Mouse (Mus musculus) gastrocnemius, postnatal 25 days (tissue): ENCODE measurements around the gene Sfrp5. TPM values are rescaled to one million over a fixed set of nuclear protein-coding genes. Genes with fewer than 3 reads are reported as not detected.

Experiments
- DNase-seq: peaks from one replicate; pipeline ENCODE4 v3.0.0; 2022
- total RNA-seq, 2 experiments: library from RNA; stranded (reverse); gene quantifications; 1 replicate in 1 of 2; 2 replicates in 1 of 2; pipeline ENCODE4 v1.2.3; 2021

Sfrp5 gene
- total RNA-seq, 2 experiments from 2014 or later = 4.0 to 5.7 TPM

DNA sequence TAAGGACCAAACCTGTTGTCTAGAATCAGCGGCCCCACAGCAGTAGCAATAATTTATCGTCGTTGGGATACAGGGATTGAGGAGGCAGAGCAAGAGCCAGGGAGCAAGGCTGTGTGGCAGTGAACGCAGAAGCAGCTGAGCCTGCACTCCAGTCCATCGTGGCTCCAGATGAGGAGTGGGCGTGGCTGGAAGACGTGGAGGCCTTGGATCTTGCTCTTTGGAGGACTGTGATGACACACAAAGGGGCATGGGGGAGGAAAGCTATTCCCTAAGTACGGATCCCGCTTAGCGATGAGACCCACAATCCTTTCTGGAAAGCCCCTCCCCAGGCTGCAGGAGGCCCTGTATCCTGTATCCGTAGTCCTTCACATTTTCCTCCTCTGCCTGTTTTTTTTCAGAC, 4.0 kb downstream of the Sfrp5 start:
- DNase-seq = no peak

DNA sequence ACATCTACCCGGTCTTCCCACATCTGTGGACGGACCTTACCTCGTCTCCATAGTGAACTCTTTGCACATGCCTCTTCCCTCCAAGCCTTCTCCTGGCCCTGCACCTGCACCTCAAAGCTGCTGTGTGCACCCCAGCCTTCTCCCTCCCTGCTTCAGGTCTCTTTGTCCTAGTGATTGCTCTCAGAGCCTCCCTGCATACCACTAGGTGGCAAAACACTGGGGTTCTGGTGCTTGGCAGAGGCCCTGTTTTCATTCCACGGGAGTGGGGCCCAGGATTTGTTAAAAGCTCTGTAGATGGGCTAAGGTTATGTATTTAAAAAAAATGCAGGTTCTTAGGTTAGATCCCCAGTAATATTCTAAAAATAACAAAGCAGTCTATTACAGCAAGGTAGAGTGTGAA, 5.0 kb downstream of the Sfrp5 start:
- no peak for DNase-seq

DNA sequence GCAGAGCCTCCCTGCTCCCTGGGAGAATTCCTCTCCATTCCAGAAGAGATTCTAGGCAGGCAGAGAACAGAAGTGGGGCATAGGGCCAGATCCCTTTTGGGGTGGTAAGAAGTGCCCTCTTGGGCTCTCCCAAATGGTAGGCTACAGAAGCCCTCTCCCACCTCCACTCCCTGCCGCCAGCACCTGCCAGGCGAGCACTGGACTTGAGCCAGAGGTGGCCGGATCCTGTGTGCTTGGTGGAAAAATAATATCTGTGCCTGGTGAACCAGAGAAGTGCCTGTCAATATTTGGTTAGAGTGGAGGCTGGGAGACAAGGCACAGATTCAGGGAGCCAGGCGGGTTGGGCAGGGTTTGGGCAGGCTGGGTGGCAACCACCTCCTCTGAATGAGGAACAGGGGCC, 5.7 kb downstream of the Sfrp5 start:
- no peak for DNase-seq

DNA sequence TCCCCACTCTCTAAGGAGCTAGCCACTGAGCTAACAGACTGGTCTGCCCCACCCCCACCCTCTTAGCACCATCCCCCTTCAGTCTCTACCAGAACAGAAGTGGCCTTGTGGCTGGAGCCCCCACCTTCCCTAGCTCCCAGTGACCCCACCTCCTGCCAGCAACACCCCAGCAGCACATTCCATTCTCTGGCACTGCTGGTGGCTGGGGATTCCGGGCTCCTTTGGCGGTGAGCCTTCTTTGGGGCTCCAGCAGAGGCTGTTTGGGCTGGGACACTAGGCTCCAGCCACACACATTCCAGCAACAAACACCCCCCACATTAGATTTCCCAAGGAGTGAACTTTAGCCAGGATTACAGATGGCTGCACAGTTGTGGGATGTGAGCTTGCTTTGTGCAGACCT, 8.7 kb downstream of the Sfrp5 start:
- DNase-seq = peak; percentile 30

DNA sequence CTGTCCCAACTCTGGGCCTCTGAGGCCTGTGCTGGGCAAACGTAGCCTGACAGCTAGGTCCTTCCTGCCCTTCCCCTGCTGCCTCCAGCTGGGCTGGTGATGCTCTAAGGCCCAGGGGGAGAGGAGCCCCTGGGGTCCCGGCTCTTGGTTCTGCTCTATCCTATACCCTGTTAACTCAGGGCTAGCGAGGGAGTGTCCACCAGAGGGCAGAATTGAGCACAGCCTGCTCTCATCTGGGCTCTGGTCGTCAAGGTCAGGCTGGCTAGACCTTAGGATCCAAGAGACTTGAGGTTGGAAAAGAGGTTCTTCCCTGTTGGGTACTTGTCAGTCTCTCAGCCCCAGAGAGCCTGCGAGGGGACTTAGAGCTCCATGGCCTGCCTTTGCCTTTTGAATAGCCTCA, 11.6 kb downstream of the Sfrp5 start:
- no peak for DNase-seq

DNA sequence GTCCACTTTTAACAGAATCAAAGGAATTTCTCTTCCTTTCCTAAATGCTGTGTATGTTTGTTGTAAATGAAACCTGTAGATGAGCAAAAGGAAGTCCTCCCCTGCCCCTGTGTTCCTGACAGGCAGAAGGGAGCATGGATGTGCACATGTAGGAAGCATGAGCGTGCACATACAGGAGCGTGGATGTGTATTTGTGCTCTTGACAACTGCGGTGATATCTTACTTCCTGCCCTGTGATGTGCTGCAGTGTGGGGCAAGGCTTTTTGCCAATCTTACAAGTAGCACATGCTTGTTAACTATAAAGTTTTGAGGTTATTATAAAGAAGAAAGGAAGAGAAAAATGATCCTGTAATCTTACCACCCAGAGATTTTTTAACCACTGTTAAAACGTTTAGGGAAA, 12.3 kb downstream of the Sfrp5 start:
- DNase-seq = no peak

DNA sequence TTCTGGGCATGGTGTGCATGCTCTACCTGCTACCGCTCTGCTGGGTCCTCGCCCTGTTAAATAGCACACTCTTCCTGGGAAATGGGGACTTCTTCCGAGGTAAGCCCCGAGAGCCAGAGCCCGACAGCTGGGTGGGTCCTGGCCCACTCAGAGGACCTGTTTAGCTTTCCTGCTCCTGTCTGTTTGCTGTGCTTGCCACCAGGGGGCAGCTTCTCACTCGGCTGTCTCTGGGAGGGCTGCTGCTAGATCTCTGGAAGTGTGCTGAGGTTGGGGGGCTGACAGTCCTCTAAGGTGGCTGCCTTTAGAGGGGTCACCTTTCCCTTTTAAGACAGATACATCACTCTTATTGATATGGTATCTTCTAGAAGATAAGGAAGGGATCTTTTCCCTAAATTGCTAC, 19.4 kb downstream of the Sfrp5 start:
- DNase-seq = no peak

DNA sequence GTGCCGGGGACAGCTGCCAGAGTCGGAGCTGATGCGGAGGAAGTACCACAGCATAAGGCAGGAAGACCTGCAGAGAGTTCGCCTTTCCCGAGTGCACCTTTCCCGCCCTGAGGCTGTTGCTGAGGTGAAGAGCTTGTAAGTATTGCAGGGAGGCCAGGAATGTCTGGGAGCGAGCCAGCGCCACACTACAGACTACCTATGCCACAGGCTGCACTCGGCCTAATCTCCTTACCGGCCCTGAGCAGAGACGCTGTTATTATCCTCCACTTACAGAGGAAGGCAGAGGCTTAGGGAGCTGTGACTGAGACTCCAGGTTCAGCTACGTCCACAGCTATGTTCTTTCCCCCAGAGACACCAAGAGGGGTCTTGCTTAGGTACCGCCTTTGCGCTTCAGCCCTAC, 22.7 kb downstream of the Sfrp5 start:
- no peak for DNase-seq

DNA sequence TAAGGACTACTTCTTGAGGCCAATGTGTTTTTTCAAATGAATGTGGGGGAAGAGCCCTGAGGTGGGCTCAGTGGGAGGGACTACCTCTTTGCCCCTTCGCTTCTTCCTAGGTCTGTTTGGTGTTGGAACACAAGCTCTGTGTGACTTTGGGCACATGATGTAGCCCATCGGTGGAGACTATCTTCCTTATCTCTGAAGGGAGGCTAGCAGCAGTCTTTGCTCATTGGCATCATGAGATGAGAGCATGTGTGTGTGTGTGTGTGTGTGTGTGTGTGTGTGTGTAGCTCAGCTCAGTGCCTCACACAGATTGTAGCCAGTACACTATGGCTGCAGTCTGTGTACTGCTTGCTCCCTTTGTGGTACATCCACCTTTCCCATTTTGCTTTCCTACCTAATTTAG, 24.6 kb downstream of the Sfrp5 start:
- no peak for DNase-seq

DNA sequence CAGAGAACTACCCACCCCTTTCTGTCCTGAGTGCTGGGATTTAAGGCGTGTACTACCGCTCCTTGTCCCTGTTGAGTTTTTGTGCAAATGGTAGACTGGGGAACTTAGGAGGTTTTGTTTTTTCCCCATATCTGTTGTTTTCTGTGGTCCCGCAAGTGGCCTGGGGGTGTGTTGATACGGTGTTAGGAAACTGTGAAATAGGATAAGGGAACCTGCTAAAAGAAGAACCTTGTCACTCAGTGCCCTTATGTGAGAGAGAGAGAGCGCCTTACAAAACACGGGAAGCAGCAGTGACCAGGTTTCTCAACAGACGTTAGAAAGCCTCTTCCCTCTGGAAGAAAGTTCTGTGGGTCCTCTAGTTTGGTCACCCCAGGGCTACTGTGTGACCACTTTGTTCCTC, 25.2 kb downstream of the Sfrp5 start:
- no peak for DNase-seq

DNA sequence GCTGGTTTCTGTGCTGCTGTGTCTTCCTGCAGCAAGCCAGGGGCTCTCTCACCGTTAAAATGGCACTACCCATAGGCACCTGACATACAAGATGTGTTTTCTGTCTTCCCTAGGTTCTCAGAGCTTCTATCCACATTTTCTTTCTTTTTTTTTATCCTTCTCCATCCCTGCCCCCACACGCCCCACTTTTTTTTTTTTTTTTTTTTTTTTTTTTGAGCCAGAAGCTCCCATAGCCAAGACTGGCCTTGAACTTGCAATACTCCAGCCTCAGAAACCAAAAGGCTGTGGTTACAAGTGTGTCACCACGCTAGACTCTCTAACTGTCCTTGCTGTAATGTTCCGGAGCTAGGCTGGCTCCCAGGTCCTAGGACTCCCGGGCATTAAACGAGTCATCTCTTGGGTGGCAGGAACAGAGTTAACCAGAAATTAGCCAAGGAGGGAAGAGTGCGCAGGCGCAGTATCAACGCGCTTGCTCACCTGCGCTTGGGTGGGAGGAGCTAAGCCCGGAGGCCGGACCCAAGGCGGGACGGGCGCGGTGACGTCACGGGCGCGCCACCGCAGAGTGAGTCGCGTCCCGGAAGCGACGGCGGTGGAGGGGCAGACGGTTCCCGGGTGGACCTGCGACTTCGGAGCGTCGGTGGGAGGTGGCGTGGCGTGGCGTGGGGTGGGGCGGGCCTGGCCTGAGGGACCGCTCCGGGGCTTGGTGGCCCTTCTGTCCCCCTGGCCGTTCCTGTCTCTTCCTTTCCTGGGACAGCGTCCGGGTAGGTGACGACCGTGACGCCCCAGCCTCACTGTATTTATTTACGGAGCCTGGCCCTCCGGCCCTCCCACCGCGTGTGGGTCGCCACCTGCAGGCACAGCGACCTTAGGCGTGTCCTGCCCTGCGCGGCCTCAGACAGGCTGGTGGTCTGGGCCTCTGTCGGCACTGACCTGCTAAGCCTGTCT, 31.8 kb downstream of the Sfrp5 start:
- peak; percentile 90 for DNase-seq

DNA sequence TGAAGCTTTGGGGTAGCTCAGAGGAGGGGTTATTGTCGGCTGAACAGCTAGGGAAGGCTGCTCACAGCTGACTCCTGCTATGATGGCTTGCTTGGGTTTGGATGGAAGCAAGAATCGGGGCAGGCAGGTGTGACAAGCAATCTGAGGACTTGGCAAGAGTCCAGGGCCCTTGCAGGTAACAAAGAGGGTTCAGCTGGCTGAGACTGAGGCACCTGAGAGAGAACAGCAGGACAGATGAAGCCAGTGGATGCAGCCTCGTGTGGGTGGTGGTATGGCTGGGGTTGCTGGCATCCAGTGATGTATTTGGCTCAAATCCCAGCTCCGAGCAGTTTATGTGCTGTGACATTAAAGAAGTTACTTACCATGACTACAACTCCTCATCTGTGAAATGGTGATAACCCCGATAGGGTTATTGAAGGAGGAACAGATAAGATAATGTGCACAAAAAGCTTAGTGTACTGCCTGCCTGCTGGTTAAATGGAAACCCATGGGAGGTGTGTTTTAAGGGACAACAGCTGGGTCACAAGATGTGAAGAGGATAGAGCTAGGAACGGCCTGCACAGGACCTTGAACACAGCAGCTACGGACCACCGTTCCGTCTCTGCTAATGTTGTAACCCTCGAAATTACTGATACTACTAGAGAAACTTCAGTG, 32.6 kb downstream of the Sfrp5 start:
- no peak for DNase-seq

DNA sequence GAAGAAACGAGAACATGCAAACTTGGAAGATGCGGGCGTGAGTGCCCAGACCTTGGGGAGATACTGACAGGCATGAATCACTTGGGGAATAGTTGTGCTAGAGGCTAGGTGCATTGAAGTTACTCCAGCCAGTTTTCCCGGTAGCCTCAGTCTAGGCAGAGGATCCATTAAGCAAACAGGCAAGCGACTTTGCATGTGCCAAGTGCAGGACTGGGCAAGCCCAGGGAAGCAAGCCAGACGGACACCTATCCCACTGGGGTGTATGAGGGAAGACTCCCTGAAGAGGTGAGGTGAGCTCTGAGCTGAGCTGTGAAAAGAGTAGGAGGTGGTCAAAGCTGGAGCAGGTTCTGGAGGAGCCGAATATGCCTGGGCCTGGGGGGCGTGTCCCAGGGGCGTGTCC, 34.6 kb downstream of the Sfrp5 start:
- DNase-seq = no peak

DNA sequence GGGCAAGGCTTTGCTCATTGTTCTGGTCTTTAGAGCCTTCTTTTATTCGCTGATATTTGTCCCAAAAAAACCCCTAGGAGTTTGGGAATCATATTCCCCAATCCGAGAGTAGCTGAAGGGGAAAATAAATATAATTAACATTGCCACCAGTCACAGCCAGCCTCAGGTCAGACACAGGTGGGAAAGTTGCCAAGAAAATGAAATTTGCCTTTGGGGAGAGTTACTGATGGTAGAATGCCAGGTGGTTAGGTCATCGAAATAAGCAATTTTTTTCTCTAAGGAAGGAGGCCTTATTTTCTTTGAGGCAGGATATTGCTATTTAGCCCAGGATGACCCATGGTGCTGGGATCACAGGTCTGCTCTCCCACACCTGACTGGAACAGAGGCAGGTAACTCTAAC, 35.3 kb downstream of the Sfrp5 start:
- no peak for DNase-seq

DNA sequence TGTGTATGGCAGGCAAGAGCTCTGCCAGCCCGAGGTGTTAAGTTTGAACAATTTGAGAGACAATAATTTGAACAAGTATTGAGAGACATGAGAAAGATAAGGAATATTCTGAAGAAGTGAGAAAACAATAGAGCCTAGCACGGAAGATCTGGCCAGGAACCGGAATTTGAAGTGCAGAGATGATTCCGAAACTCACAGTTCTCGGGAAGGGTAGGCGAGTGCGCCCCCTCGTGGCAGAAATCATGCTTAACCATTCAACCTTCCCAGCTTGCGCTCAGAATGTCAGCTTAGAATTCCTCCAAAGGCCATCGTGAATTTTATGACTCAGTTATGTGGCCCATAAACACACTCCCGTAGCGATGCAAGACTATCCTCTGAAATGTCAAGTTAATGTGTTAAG, 35.9 kb downstream of the Sfrp5 start:
- peak; percentile 68 for DNase-seq

DNA sequence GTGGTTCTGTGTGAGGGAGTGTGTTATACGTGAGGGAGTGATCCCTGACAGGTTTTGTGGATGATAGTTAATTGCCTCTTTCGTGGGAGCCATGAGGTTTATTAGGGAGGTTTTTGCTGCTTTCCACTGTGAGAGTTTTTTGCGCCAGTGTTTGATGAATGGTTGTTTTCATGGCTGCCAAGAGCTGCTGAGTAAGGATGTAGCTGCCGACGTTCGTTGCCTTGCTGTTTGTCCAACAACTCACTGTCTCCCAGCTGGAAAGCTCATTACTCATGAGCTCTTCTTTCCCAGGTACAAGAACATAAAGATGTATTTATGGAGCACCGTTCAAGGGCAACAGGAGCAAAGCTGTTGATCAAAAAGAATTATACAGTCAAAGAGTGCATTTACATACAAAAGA, 37.9 kb downstream of the Sfrp5 start:
- DNase-seq = no peak

DNA sequence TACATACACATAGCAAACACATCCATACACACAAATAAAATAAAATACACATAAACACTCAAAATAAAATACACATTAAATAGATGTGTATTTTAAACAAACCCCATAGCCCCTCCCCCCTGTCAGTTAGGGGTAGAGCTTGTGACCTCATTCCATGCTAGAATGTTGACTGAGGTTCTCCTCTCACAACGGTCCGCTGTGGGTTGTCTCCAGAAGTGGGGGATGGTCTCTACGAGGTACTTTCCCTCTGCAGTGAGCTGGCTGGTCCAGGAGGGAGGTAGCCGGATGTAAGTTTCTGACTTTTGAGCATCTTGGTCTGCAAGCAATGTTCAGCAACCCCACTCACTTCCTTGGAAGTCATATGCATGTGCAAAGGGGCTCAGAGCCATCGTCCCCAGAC, 38.3 kb downstream of the Sfrp5 start, which contains the start of gene Zfyve27:
TSS of gene Zfyve27 (plus strand) at position 188 of the 400 bp plus-strand sequence.
- DNase-seq = no peak

DNA sequence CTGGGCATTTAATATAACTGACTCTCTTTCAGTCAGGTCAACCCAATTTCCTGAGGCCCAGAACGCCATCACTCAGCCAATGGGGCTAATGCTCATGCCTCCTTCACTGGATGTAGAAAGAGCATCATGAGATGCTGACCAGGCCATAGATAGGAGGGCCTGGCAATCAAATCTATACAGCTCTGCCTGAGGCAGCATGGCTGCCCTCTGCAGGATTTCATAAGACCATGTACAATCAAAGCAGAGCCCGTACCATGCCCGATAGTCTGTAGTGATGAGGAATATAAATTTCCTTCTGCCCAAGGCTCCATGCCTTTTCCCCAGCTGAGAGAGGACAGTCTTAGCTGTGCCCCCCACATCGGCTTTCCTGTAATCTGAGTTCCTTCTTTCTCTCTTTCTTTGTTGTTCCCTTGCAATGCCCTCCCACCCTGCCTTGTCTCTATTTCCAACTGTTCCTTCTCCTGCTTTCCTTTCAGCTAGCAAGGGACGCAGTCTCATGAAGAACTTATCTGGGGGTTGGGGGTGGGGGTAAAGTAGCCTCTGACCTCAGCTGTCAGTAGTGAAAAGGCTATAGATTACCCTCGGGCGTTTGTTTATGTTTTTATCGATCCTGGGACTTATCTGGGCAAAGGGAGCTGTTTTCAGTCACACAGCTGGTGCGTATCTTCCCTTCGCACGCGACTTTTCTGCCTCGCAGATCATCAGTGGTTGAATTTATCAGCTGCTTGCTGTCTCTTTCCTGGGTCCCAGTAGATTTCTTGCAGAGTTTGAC, 43.6 kb downstream of the Sfrp5 start:
- no peak for DNase-seq

DNA sequence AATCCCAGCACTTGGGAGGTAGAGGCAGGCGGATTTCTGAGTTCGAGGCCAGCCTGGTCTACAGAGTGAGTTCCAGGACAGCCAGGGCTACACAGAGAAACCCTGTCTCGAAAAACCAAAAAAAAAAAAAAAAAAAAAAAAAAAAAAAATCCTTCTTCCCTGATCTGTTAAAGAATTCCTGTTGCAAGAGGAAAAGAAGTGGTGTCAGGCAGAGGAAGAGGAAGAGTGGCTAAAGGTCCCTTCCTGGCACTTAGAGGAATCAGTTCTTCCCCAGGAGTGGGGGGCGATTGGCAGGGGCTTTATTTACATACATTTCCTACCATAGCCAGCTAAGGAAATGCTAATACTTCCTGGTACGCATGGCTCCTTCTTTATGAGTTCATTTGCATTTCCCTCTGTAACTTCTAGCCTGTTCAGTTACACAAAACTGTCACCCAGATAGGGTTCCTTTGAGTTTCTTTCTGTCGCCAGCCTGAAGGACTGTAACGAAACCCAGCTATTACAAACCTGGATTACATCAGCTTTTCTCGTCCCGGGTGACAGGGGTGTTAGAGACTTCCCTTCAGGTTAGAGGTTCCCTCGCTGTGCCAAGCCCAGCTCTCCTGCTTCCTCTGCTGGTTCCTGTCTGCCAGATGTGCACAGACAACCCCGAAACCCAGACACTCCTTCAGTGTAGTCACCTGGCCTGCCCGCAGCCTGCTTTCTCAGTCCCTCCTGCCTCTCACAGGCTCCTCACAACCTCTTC, 44.4 kb downstream of the Sfrp5 start:
- no peak for DNase-seq

DNA sequence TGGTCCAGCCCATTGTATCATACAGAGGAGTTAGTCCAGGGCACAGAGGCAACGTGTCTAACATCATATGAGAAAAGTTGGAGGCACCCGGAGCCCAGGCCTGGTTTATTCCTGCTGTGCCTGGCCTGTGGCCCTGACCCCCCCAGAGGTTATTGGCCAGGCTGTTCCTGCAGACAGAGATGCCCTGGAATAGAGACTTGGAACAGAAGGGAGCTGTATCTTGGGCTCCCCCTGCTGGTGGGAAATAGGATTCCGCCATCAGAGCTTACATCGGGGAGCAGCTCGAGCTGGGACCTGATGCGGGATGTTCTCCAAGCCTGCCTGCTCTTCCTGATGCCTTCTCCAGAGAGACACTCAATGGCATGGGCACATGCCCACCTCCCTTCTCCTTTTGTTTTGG, 50.1 kb downstream of the Sfrp5 start:
- peak; percentile 85 for DNase-seq

DNA sequence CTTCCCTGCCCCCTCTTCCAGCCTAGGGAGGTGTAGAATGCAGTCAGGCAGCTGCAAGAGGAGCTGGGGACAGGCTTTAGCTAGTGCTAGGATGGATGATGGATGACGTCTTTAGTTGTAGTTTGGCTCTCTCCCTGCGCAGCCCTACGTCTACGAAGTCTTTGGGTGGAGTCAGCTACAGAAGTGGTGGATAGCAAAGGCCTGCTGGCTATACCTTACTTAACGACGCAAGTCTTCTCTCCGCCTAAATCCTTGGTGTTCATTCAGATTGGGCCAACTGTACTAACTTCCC, 53.5 kb downstream of the Sfrp5 start:
- no peak for DNase-seq
